Mouse (Mus musculus): ENCODE measurements around the gene Plk5.

DNA sequence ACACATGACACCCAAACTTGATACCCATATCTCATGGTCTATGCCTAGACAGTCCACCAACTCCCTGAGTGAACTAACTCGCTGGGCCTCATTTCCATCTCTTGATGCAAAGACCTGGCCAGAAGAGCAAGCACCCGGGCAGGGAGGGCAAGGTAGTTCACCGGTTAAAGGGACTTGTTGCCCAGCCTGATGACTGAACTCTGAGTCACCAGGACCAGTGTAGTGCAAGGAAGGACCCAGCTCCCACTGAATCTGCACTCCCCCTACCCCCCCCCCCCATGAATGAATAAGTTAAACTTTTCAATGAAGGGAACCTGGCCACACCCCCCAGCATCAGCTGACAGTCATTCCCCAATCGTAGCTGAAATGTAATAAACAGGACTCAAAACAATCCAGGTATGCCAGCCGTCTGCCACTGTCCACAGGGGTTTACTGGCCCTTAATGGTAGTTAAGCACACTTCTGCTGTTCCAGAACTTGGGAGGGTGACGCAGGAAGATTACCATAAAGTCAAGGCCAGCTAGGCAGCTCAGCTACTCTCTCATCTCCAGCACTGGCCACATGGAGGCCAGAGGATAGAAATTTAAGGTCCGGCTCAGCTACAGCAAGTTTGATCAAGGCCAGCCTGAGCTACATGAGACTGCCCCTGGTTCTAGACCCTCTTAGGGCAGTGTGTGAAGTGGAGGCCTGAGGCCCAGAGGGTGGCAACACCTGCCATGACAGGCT is 26.5 kb downstream of the Plk5 start:
- TF ChIP-seq CTCF (IDR thresholded peaks at IDR 0.05; ENCODE audit: low read depth) (no peak), EP300 (IDR thresholded peaks at IDR 0.05; ENCODE audit: low read depth) (no peak)

All from liver, embryonic 14.5 days (tissue).